In the genomic region with DNA sequence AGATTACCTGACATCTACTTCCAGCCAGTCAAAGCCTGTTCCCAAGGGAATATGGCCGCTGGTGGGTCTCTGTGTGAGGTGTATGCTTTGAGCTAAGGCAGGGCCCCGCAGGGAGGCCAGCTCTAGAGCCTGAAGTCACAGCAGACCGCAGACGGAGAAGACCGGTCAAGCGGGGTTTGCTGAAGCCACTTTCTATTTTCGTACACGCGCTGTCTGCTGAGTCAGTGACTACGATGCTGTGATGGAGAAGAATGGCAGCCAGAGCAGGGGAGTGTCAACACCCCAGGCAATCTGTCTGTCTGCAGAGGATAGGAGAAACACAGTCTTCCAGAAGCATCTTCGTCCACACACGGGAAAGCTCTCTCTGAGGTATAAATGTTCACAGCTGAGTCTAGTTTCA, we compare ENCODE assay signal across 10 mouse cellular contexts.
DNase-seq lines count a peak whose midpoint lies in the region; ATAC-seq and TF ChIP-seq lines count a peak whose summit lies in the region.
"Had no signal": no experiment of that assay in that cellular context is flagged by ENCODE, and none has a peak within 500 bp of the region (broad histone marks: within the 10 kb centered on the region; RNA-seq: fewer than 3 reads in every experiment).

No protein-coding gene starts in this region.

- WGBS in stomach, embryonic 14.5 days = 45% methylated on average over 12 of the region's 12 CpGs
- WGBS in stomach, postnatal 0 days = 42% methylated on average over 12 of the region's 12 CpGs
- WGBS in heart, embryonic 10.5 days = 40% methylated on average over 12 of the region's 12 CpGs
- WGBS in liver, postnatal 0 days (ENCODE audit: insufficient replicate concordance) = 76% methylated on average over 12 of the region's 12 CpGs
- 84% methylated on average over 12 of the region's 12 CpGs for WGBS in midbrain, embryonic 11.5 days

- no peak overlapping the region for H3K4me3 ChIP-seq in stomach, embryonic 14.5 days (ENCODE audit: low read depth, low read length)
- no peak overlapping the region for H3K4me3 ChIP-seq in stomach, postnatal 0 days (ENCODE audit: low read depth, low read length)
- H3K4me3 ChIP-seq in heart, embryonic 10.5 days = no peak overlapping the region
- H3K4me3 ChIP-seq in liver, postnatal 0 days (ENCODE audit: low read depth, low read length) = no peak overlapping the region
- no peak overlapping the region for H3K4me3 ChIP-seq in midbrain, embryonic 11.5 days (ENCODE audit: low read depth, low read length)

- intact Hi-C loops in heart, postnatal 25 days (cut with DNase I) = no loop called here

- peak overlapping the region; percentile 82; the same call in 1 of the 2 replicates for H3K27ac ChIP-seq in stomach, embryonic 14.5 days (ENCODE audit: low read length)
- H3K27ac ChIP-seq in stomach, postnatal 0 days (replicated peaks) = no peak overlapping the region
- H3K27ac ChIP-seq in heart, embryonic 10.5 days = peak overlapping the region; percentile 69
- no peak overlapping the region for H3K27ac ChIP-seq in liver, postnatal 0 days (ENCODE audit: low read depth)
- H3K27ac ChIP-seq in midbrain, embryonic 11.5 days (ENCODE audit: low read depth, low read length) = no peak overlapping the region

- no peaks in the 10 kb centered on the region for H3K27me3 ChIP-seq in stomach, embryonic 14.5 days (ENCODE audit: control insufficient read depth, insufficient read depth, low read length)
- no peaks in the 10 kb centered on the region for H3K27me3 ChIP-seq in stomach, postnatal 0 days (ENCODE audit: control insufficient read depth, insufficient read depth, low read length)
- no peaks in the 10 kb centered on the region for H3K27me3 ChIP-seq in heart, embryonic 10.5 days (ENCODE audit: insufficient read depth, poor library complexity, severe bottlenecking)
- H3K27me3 ChIP-seq in liver, postnatal 0 days (ENCODE audit: insufficient read depth, low read length) = no peaks in the 10 kb centered on the region
- H3K27me3 ChIP-seq in midbrain, embryonic 11.5 days (ENCODE audit: control insufficient read depth, insufficient read depth, low read length) = no peaks in the 10 kb centered on the region

- no peak overlapping the region for H3K4me2 ChIP-seq in stomach, embryonic 14.5 days (replicated peaks; ENCODE audit: low read depth, low read length)
- H3K4me2 ChIP-seq in stomach, postnatal 0 days (replicated peaks; ENCODE audit: low read depth) = no peak overlapping the region
- no peak overlapping the region for H3K4me2 ChIP-seq in liver, postnatal 0 days (ENCODE audit: low read depth, low read length)
- H3K4me2 ChIP-seq in midbrain, embryonic 11.5 days = no peak overlapping the region

- no peak for TF ChIP-seq EP300 in stomach, postnatal 0 days (optimal IDR thresholded peaks at IDR 0.05)
- TF ChIP-seq EP300 in liver, postnatal 0 days (IDR thresholded peaks at IDR 0.05; ENCODE audit: low read depth) = no peak

- H3K9ac ChIP-seq in stomach, embryonic 14.5 days (replicated peaks; ENCODE audit: low read depth, low read length) = no peak overlapping the region
- H3K9ac ChIP-seq in stomach, postnatal 0 days (ENCODE audit: low read length) = no peak overlapping the region
- no peak overlapping the region for H3K9ac ChIP-seq in liver, postnatal 0 days (replicated peaks)
- no peak overlapping the region for H3K9ac ChIP-seq in midbrain, embryonic 11.5 days (ENCODE audit: low read length)

- no peak for TF ChIP-seq CTCF in stomach, postnatal 0 days (IDR thresholded peaks at IDR 0.05; ENCODE audit: low read depth)
- no peak for TF ChIP-seq CTCF in liver, postnatal 0 days (IDR thresholded peaks at IDR 0.05; ENCODE audit: low read depth)

- peaks cover 46% of the 10 kb centered on the region for H3K4me1 ChIP-seq in stomach, embryonic 14.5 days (ENCODE audit: control insufficient read depth, insufficient read depth, low read length)
- 0 out of 2 replicates have a peak, but pooled peaks cover 3% of the 10 kb centered on the region for H3K4me1 ChIP-seq in stomach, postnatal 0 days (replicated peaks; ENCODE audit: control insufficient read depth, insufficient read depth)
- peaks cover 65% of the 10 kb centered on the region for H3K4me1 ChIP-seq in heart, embryonic 10.5 days
- peaks cover 1% of the 10 kb centered on the region for H3K4me1 ChIP-seq in liver, postnatal 0 days (ENCODE audit: insufficient read depth)
- H3K4me1 ChIP-seq in midbrain, embryonic 11.5 days (ENCODE audit: control insufficient read depth, insufficient read depth, low read length) = no peaks in the 10 kb centered on the region; the same call in 1 of the 2 replicates

- no peaks in the 10 kb centered on the region for H3K9me3 ChIP-seq in stomach, embryonic 14.5 days (ENCODE audit: control insufficient read depth, low read depth, low read length)
- H3K9me3 ChIP-seq in stomach, postnatal 0 days (ENCODE audit: control insufficient read depth, low read length) = no peaks in the 10 kb centered on the region
- no peaks in the 10 kb centered on the region for H3K9me3 ChIP-seq in heart, embryonic 10.5 days
- no peaks in the 10 kb centered on the region for H3K9me3 ChIP-seq in liver, postnatal 0 days (ENCODE audit: low read length)
- no peaks in the 10 kb centered on the region for H3K9me3 ChIP-seq in midbrain, embryonic 11.5 days (ENCODE audit: control insufficient read depth, low read length)

- DNase-seq in heart, adult 18-20 months = peak; percentile 54 to 60
- DNase-seq in heart, postnatal 25 days (ENCODE audit: low spot score) = no peak
- no peak for DNase-seq in stomach, postnatal 0 days (ENCODE audit: low spot score)
- DNase-seq in heart, embryonic 10.5 days (ENCODE audit: low spot score) = no peak
- DNase-seq in liver, postnatal 0 days = no peak
- DNase-seq in kidney, adult 18-20 months = no peak
- DNase-seq in midbrain, embryonic 11.5 days (ENCODE audit: low spot score, missing footprints) = no peak
- DNase-seq: adrenal gland, postnatal 10 days; gastrocnemius, postnatal 10 days had no signal

- ATAC-seq in stomach, embryonic 14.5 days (ENCODE audit: insufficient number of reproducible peaks, insufficient read depth, low FRiP score, low read depth) = no peak
- no peak for ATAC-seq in stomach, postnatal 0 days (ENCODE audit: low FRiP score, low TSS enrichment)
- no peak for ATAC-seq in liver, postnatal 0 days
- no peak for ATAC-seq in midbrain, embryonic 11.5 days (ENCODE audit: low FRiP score)

- H3K36me3 ChIP-seq in stomach, embryonic 14.5 days (ENCODE audit: control insufficient read depth, insufficient read depth, low read length) = peaks cover 24% of the 10 kb centered on the region; the same call in 1 of the 2 replicates
- H3K36me3 ChIP-seq in stomach, postnatal 0 days (ENCODE audit: control insufficient read depth, insufficient read depth, low read length) = peaks cover 3% of the 10 kb centered on the region
- peaks cover 45% of the 10 kb centered on the region for H3K36me3 ChIP-seq in heart, embryonic 10.5 days
- peaks cover 22% of the 10 kb centered on the region for H3K36me3 ChIP-seq in liver, postnatal 0 days (replicated peaks; ENCODE audit: insufficient read depth, low read length)
- peaks cover 11% of the 10 kb centered on the region for H3K36me3 ChIP-seq in midbrain, embryonic 11.5 days (ENCODE audit: control insufficient read depth, insufficient read depth, low read length)

Comparison
In these comparisons a context has a peak if more than half of its experiments do, and no peak if none do; other contexts are left out.
1. DNase-seq: peak in heart, adult 18-20 months (2 of 2); none in heart, postnatal 25 days (single experiment), stomach, postnatal 0 days (single experiment), heart, embryonic 10.5 days (single experiment), liver, postnatal 0 days (single experiment), kidney, adult 18-20 months (single experiment) and midbrain, embryonic 11.5 days (single experiment).
2. H3K27ac ChIP-seq: peak in stomach, embryonic 14.5 days (single experiment) and heart, embryonic 10.5 days (single experiment); none in stomach, postnatal 0 days (single experiment), liver, postnatal 0 days (single experiment) and midbrain, embryonic 11.5 days (single experiment).